Mouse (Mus musculus) embryonic fibroblast, embryonic 13.5 days (primary cell): Measurements from ENCODE around the gene Ndst4.

Source experiments
- CTCF ChIP-seq: IDR thresholded peaks from 2 replicates; pipeline ENCODE4 v1.5.1; 2011; ENCODE audit warnings: mild to moderate bottlenecking, control low read depth, low read length, moderate library complexity, borderline replicate concordance; ENCODE audit not compliant: insufficient read depth
- POLR2A ChIP-seq: IDR thresholded peaks from 2 replicates; pipeline ENCODE4 v1.6.1; 2011; ENCODE audit warnings: low read depth, mild to moderate bottlenecking, control low read depth, low read length, moderate library complexity

GRCm38 (mm10) chr3:125655009-125655635, 251.2 kb downstream of the Ndst4 start:
- no peak for TF ChIP-seq POLR2A
- no peak for TF ChIP-seq CTCF
